Mouse (Mus musculus): ENCODE results near the gene Zbtb16. TPM values are rescaled to one million over a fixed set of nuclear protein-coding genes. Genes with fewer than 3 reads are reported as not detected.

Zbtb16 gene
- polyA plus RNA-seq, 1 experiment = 4.1 TPM

GRCm38 (mm10) chr9:48753881-48754280 is 82.1 kb downstream of the Zbtb16 start:
- H3K27me3 ChIP-seq (ENCODE audit: control insufficient read depth, insufficient read depth, low read length) = no peaks in the 10 kb centered on the region
- no peak for DNase-seq
- H3K4me3 ChIP-seq (ENCODE audit: control insufficient read depth, insufficient read depth, low read length) = no peak overlapping the region
- H3K27ac ChIP-seq (ENCODE audit: control insufficient read depth, insufficient read depth, low read length) = no peak overlapping the region
- no peak for TF ChIP-seq CTCF (IDR thresholded peaks at IDR 0.05; ENCODE audit: borderline replicate concordance, control insufficient read depth, extremely low read depth, insufficient read depth, low read length, poor library complexity)
- no peak for TF ChIP-seq POLR2A (IDR thresholded peaks at IDR 0.05; ENCODE audit: control insufficient read depth, extremely low read depth, insufficient read depth, low read length, poor library complexity)
- 97% methylated on average over 6 of the region's 6 CpGs for WGBS
- H3K36me3 ChIP-seq (ENCODE audit: control insufficient read depth, insufficient read depth, low read length) = no peaks in the 10 kb centered on the region
- H3K4me1 ChIP-seq (replicated peaks; ENCODE audit: control insufficient read depth, insufficient read depth, low read length) = peaks cover 3% of the 10 kb centered on the region; the same call in 1 of the 2 replicates

GRCm38 (mm10) chr9:48751900-48752299 is 84.1 kb downstream of the Zbtb16 start:
- H3K27ac ChIP-seq (ENCODE audit: control insufficient read depth, insufficient read depth, low read length) = no peak overlapping the region
- no peaks in the 10 kb centered on the region for H3K27me3 ChIP-seq (ENCODE audit: control insufficient read depth, insufficient read depth, low read length)

GRCm38 (mm10) chr9:48749666-48750065 is 86.4 kb downstream of the Zbtb16 start:
- WGBS = 96% methylated on average over 6 of the region's 6 CpGs
- no peak overlapping the region for H3K27ac ChIP-seq (ENCODE audit: control insufficient read depth, insufficient read depth, low read length)

More at GRCm38 (mm10) chr9:48751900-48752299, 84.1 kb downstream of the Zbtb16 start:
- Histone ChIP-seq H3K4me3 (ENCODE audit: control insufficient read depth, insufficient read depth, low read length) (no peak overlapping the region), H3K36me3 (ENCODE audit: control insufficient read depth, insufficient read depth, low read length) (no peaks in the 10 kb centered on the region), H3K4me1 (replicated peaks; ENCODE audit: control insufficient read depth, insufficient read depth, low read length) (peaks cover 3% of the 10 kb centered on the region; the same call in 1 of the 2 replicates)
- TF ChIP-seq CTCF (IDR thresholded peaks at IDR 0.05; ENCODE audit: borderline replicate concordance, control insufficient read depth, extremely low read depth, insufficient read depth, low read length, poor library complexity) (no peak), POLR2A (IDR thresholded peaks at IDR 0.05; ENCODE audit: control insufficient read depth, extremely low read depth, insufficient read depth, low read length, poor library complexity) (no peak)
- DNase-seq = no peak
- 93% methylated on average over 3 of the region's 3 CpGs for WGBS

GRCm38 (mm10) chr9:48749168-48749567 is 86.9 kb downstream of the Zbtb16 start:
- Histone ChIP-seq H3K4me3 (ENCODE audit: control insufficient read depth, insufficient read depth, low read length) (no peak overlapping the region), H3K36me3 (ENCODE audit: control insufficient read depth, insufficient read depth, low read length) (no peaks in the 10 kb centered on the region), H3K4me1 (replicated peaks; ENCODE audit: control insufficient read depth, insufficient read depth, low read length) (no peaks in the 10 kb centered on the region), H3K27me3 (ENCODE audit: control insufficient read depth, insufficient read depth, low read length) (no peaks in the 10 kb centered on the region), H3K27ac (ENCODE audit: control insufficient read depth, insufficient read depth, low read length) (no peak overlapping the region)
- WGBS = 88% methylated on average over 4 of the region's 4 CpGs
- DNase-seq = no peak
- TF ChIP-seq CTCF (IDR thresholded peaks at IDR 0.05; ENCODE audit: borderline replicate concordance, control insufficient read depth, extremely low read depth, insufficient read depth, low read length, poor library complexity) (no peak), POLR2A (IDR thresholded peaks at IDR 0.05; ENCODE audit: control insufficient read depth, extremely low read depth, insufficient read depth, low read length, poor library complexity) (no peak)

More at GRCm38 (mm10) chr9:48749666-48750065, 86.4 kb downstream of the Zbtb16 start:
- no peak for DNase-seq
- Histone ChIP-seq H3K27me3 (ENCODE audit: control insufficient read depth, insufficient read depth, low read length) (no peaks in the 10 kb centered on the region), H3K4me3 (ENCODE audit: control insufficient read depth, insufficient read depth, low read length) (no peak overlapping the region), H3K4me1 (replicated peaks; ENCODE audit: control insufficient read depth, insufficient read depth, low read length) (no peaks in the 10 kb centered on the region), H3K36me3 (ENCODE audit: control insufficient read depth, insufficient read depth, low read length) (no peaks in the 10 kb centered on the region)
- no peak for TF ChIP-seq CTCF (IDR thresholded peaks at IDR 0.05; ENCODE audit: borderline replicate concordance, control insufficient read depth, extremely low read depth, insufficient read depth, low read length, poor library complexity)
- TF ChIP-seq POLR2A (IDR thresholded peaks at IDR 0.05; ENCODE audit: control insufficient read depth, extremely low read depth, insufficient read depth, low read length, poor library complexity) = no peak

GRCm38 (mm10) chr9:48748761-48749160 is 87.3 kb downstream of the Zbtb16 start:
- no peak overlapping the region for H3K27ac ChIP-seq (ENCODE audit: control insufficient read depth, insufficient read depth, low read length)
- no peaks in the 10 kb centered on the region for H3K27me3 ChIP-seq (ENCODE audit: control insufficient read depth, insufficient read depth, low read length)
- 94% methylated on average over 4 of the region's 4 CpGs for WGBS

GRCm38 (mm10) chr9:48748216-48748615 is 87.8 kb downstream of the Zbtb16 start:
- Histone ChIP-seq H3K27ac (ENCODE audit: control insufficient read depth, insufficient read depth, low read length) (no peak overlapping the region), H3K4me1 (replicated peaks; ENCODE audit: control insufficient read depth, insufficient read depth, low read length) (no peaks in the 10 kb centered on the region), H3K4me3 (ENCODE audit: control insufficient read depth, insufficient read depth, low read length) (no peak overlapping the region), H3K27me3 (ENCODE audit: control insufficient read depth, insufficient read depth, low read length) (no peaks in the 10 kb centered on the region), H3K36me3 (ENCODE audit: control insufficient read depth, insufficient read depth, low read length) (no peaks in the 10 kb centered on the region)
- TF ChIP-seq POLR2A (IDR thresholded peaks at IDR 0.05; ENCODE audit: control insufficient read depth, extremely low read depth, insufficient read depth, low read length, poor library complexity) (no peak), CTCF (IDR thresholded peaks at IDR 0.05; ENCODE audit: borderline replicate concordance, control insufficient read depth, extremely low read depth, insufficient read depth, low read length, poor library complexity) (no peak)
- 84% methylated on average over 4 of the region's 4 CpGs for WGBS
- no peak for DNase-seq

More at GRCm38 (mm10) chr9:48748761-48749160, 87.3 kb downstream of the Zbtb16 start:
- Histone ChIP-seq H3K4me1 (replicated peaks; ENCODE audit: control insufficient read depth, insufficient read depth, low read length) (no peaks in the 10 kb centered on the region), H3K36me3 (ENCODE audit: control insufficient read depth, insufficient read depth, low read length) (no peaks in the 10 kb centered on the region), H3K4me3 (ENCODE audit: control insufficient read depth, insufficient read depth, low read length) (no peak overlapping the region)
- TF ChIP-seq POLR2A (IDR thresholded peaks at IDR 0.05; ENCODE audit: control insufficient read depth, extremely low read depth, insufficient read depth, low read length, poor library complexity) (no peak), CTCF (IDR thresholded peaks at IDR 0.05; ENCODE audit: borderline replicate concordance, control insufficient read depth, extremely low read depth, insufficient read depth, low read length, poor library complexity) (no peak)
- DNase-seq = no peak

- 94% methylated on average over 10 of the region's 10 CpGs for WGBS
- no peaks in the 10 kb centered on the region for H3K27me3 ChIP-seq (ENCODE audit: control insufficient read depth, insufficient read depth, low read length)
- H3K4me1 ChIP-seq (replicated peaks; ENCODE audit: control insufficient read depth, insufficient read depth, low read length) = no peaks in the 10 kb centered on the region
- H3K36me3 ChIP-seq (ENCODE audit: control insufficient read depth, insufficient read depth, low read length) = no peaks in the 10 kb centered on the region
- TF ChIP-seq CTCF (IDR thresholded peaks at IDR 0.05; ENCODE audit: borderline replicate concordance, control insufficient read depth, extremely low read depth, insufficient read depth, low read length, poor library complexity) = no peak
- TF ChIP-seq POLR2A (IDR thresholded peaks at IDR 0.05; ENCODE audit: control insufficient read depth, extremely low read depth, insufficient read depth, low read length, poor library complexity) = no peak
- no peak overlapping the region for H3K4me3 ChIP-seq (ENCODE audit: control insufficient read depth, insufficient read depth, low read length)
- no peak for DNase-seq
- H3K27ac ChIP-seq (ENCODE audit: control insufficient read depth, insufficient read depth, low read length) = no peak overlapping the region
These were observed 89.5 kb downstream of the Zbtb16 start for GRCm38 (mm10) chr9:48746506-48746905.

All from thymus, adult 2 months (tissue).